Mouse (Mus musculus) left cerebral cortex, postnatal 10 days (tissue): ENCODE results near the gene Klra2. TPM values are rescaled to one million over a fixed set of nuclear protein-coding genes. Genes with fewer than 3 reads are reported as not detected.
"Not testable (repeated sequence)": the region's sequence is repeated elsewhere in the genome, so short reads cannot be mapped to it uniquely, and the experiment has no call there.

Experiments
- DNase-seq, 2 experiments: peaks; one replicate each; pipeline ENCODE4 v3.0.0; 2021 to 2022; ENCODE audit warnings: low spot score in 2 of 2, mixed read lengths in 1 of 2; ENCODE audit errors: extremely low spot score in 1 of 2
- intact Hi-C: fragments of 180-260 bp; cut with DNase I; formaldehyde crosslinking; loops from one replicate; pipeline ENCODE4 v1.15.1; 2025
- total RNA-seq, 2 experiments: library from RNA; stranded (reverse); gene quantifications; 2 replicates each; pipeline ENCODE4 v1.2.3; 2021

Gene Klra2
- total RNA-seq: under 1 TPM; 0.32 to 0.41 TPM

GRCm38 (mm10) chr6:131247206-131247605 is at the start of gene Klra2:
TSS of gene Klra2 (minus strand) at chr6:131247362.
- no peak for DNase-seq
- intact Hi-C loops: no loop called here

- DNase-seq: no peak
- intact Hi-C loops: no loop called here
Observed at GRCm38 (mm10) chr6:131294435-131295112, 47.4 kb upstream of the Klra2 start.

GRCm38 (mm10) chr6:131293916-131294315 is 46.8 kb upstream of the Klra2 start:
- intact Hi-C loops: no loop called here

GRCm38 (mm10) chr6:131292991-131293788 is 46.0 kb upstream of the Klra2 start, which contains the start of gene Magohb:
TSS of gene Magohb (minus strand) at chr6:131293244.
- intact Hi-C loops: no loop called here
- DNase-seq: peak; percentile 81 to 92

More at GRCm38 (mm10) chr6:131293916-131294315, 46.8 kb upstream of the Klra2 start:
- DNase-seq: no peak

- DNase-seq: peak in 1 of 2 experiments; percentile 42
- intact Hi-C loops: no loop called here
Observed at GRCm38 (mm10) chr6:131292276-131292990, 45.3 kb upstream of the Klra2 start.

- peak; percentile 16 to 38 for DNase-seq
- intact Hi-C loops: no loop called here
Observed at GRCm38 (mm10) chr6:131290430-131290829, 43.3 kb upstream of the Klra2 start.

GRCm38 (mm10) chr6:131278160-131278559 is 31.0 kb upstream of the Klra2 start:
- intact Hi-C loops, DNase-seq: not testable (repeated sequence)

- intact Hi-C loops: no loop called here
- no peak for DNase-seq
Observed at GRCm38 (mm10) chr6:131276659-131277058, 29.5 kb upstream of the Klra2 start.

GRCm38 (mm10) chr6:131272311-131272710 is 25.1 kb upstream of the Klra2 start:
- intact Hi-C loops: no loop called here
- no peak for DNase-seq

- DNase-seq: no peak
- intact Hi-C loops: no loop called here
Observed at GRCm38 (mm10) chr6:131270312-131270711, 23.1 kb upstream of the Klra2 start.

GRCm38 (mm10) chr6:131269599-131269998 is 22.4 kb upstream of the Klra2 start:
- intact Hi-C loops: no loop called here
- no peak for DNase-seq

- DNase-seq: no peak
- intact Hi-C loops: no loop called here
Observed at GRCm38 (mm10) chr6:131264175-131264574, 17.0 kb upstream of the Klra2 start.

GRCm38 (mm10) chr6:131262778-131263177 is 15.6 kb upstream of the Klra2 start:
- no peak for DNase-seq
- intact Hi-C loops: no loop called here

- DNase-seq: no peak
- intact Hi-C loops: no loop called here
Observed at GRCm38 (mm10) chr6:131262009-131262408, 14.8 kb upstream of the Klra2 start.

GRCm38 (mm10) chr6:131245081-131245480 is 2.1 kb downstream of the Klra2 start:
- DNase-seq: no peak
- intact Hi-C loops: no loop called here

Other genes starting within 250 kb of the Klra2 start
- 10 to 100 TPM; 12.7 to 12.8 TPM for gene Magohb, start 45.9 kb upstream of the Klra2 start, total RNA-seq
- gene Styk1, start 106.2 kb upstream of the Klra2 start, total RNA-seq: 1 to 10 TPM; 1.6 to 2.2 TPM
- 100 to 1,000 TPM in 1 of 2 experiments, 10 to 100 TPM in 1; 96.4 to 106 TPM for gene Ybx3, start 141.1 kb upstream of the Klra2 start, total RNA-seq
- gene 5430401F13Rik, start 239.0 kb upstream of the Klra2 start, total RNA-seq: not detected
- not detected for gene Gm6619, start 239.0 kb upstream of the Klra2 start, total RNA-seq